Mouse (Mus musculus) ES-Bruce4 (cell line): ENCODE data around the gene Ddc.

ENCODE experiments used
- CTCF ChIP-seq: IDR thresholded peaks from one replicate; pipeline ENCODE4 v1.8.1; 2011; ENCODE audit warnings: low read depth, low read length
- EP300 ChIP-seq: IDR thresholded peaks from 2 replicates; pipeline ENCODE4 v1.6.1; 2011; ENCODE audit warnings: low read depth, low read length; ENCODE audit not compliant: insufficient read depth
- POLR2A ChIP-seq: IDR thresholded peaks from one replicate; pipeline ENCODE4 v1.8.1; 2011; ENCODE audit warnings: low read length; ENCODE audit not compliant: insufficient read depth

DNA sequence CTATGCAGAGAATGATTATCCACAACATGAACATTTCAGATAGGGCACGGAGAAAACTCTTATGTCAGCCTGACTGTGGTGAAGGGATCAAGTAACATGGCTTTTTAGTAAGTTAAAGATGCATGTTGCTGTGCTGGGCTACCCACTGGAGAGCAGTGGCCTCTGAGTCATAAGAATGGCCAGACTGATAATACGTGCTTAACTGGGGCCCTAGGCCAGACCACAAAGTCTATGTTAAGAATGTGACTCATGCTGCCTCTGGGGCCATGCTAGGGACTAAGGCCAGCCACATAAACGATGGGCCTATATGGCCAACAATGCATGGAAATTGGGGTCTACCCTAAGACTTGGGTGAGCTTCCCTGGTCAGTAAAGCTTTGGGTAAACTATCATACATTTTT is 41.7 kb upstream of the Ddc start:
- TF ChIP-seq EP300 (no peak), CTCF (no peak), POLR2A (no peak)
